Mouse (Mus musculus) MEL (cell line): Measurements from ENCODE around the gene Tgm6.

Source experiments
- CTCF ChIP-seq, 3 experiments: IDR thresholded peaks in 2 of 3; conservative IDR thresholded peaks in 1 of 3; 2 replicates each; pipeline ENCODE4 v1.5.1; 2011 to 2012; ENCODE audit warnings: low read length in 3 of 3, low read depth in 2 of 3, mild to moderate bottlenecking in 2 of 3, improper control_type of control experiment in 1 of 3, inconsistent platforms in 1 of 3, mixed read lengths in 1 of 3, moderate library complexity in 1 of 3; ENCODE audit not compliant: control insufficient read depth in 1 of 3, insufficient read depth in 1 of 3, poor library complexity in 1 of 3, severe bottlenecking in 1 of 3
- E2F4 ChIP-seq: IDR thresholded peaks from 2 replicates; pipeline ENCODE4 v1.6.1; 2011; ENCODE audit warnings: low read depth, low read length, improper control_type of control experiment, borderline replicate concordance
- HCFC1 ChIP-seq: IDR thresholded peaks from 2 replicates; pipeline ENCODE4 v1.6.1; 2012; ENCODE audit warnings: low read depth, mild to moderate bottlenecking, inconsistent platforms, low read length, improper control_type of control experiment, moderate library complexity
- NELFE ChIP-seq: IDR thresholded peaks from 2 replicates; pipeline ENCODE4 v1.6.1; 2011; ENCODE audit warnings: low read depth, low read length, improper control_type of control experiment
- NRF1 ChIP-seq: IDR thresholded peaks from 2 replicates; pipeline ENCODE4 v1.6.1; 2014; ENCODE audit warnings: low read depth, mild to moderate bottlenecking, inconsistent platforms, low read length, improper control_type of control experiment, moderate library complexity; ENCODE audit not compliant: poor library complexity, insufficient read depth, severe bottlenecking
- SIN3A ChIP-seq: IDR thresholded peaks from 2 replicates; pipeline ENCODE4 v1.6.1; 2012; ENCODE audit warnings: low read length, improper control_type of control experiment, inconsistent platforms
- TAL1 ChIP-seq: IDR thresholded peaks from 2 replicates; pipeline ENCODE4 v1.6.1; 2012; ENCODE audit warnings: mild to moderate bottlenecking, inconsistent platforms, low read length, moderate library complexity, mixed read lengths
- TBP ChIP-seq: IDR thresholded peaks from 2 replicates; pipeline ENCODE4 v1.8.0; 2011; ENCODE audit warnings: low read depth, low read length, improper control_type of control experiment
- USF1 ChIP-seq: IDR thresholded peaks from 2 replicates; pipeline ENCODE4 v1.6.1; 2014; ENCODE audit warnings: low read depth, mild to moderate bottlenecking, inconsistent platforms, low read length, improper control_type of control experiment, moderate library complexity
- USF2 ChIP-seq, 2 experiments: IDR thresholded peaks; 2 replicates each; pipeline ENCODE4 v1.6.1; 2011 to 2012; ENCODE audit warnings: improper control_type of control experiment in 2 of 2, low read length in 2 of 2, borderline replicate concordance in 1 of 2, inconsistent platforms in 1 of 2, low read depth in 1 of 2, mild to moderate bottlenecking in 1 of 2; ENCODE audit not compliant: insufficient read depth in 1 of 2

GRCm38 (mm10) chr2:130126073-130126472 is 13.9 kb downstream of the Tgm6 start:
- no peak for TF ChIP-seq CTCF (IDR thresholded peaks at IDR 0.05 in 2 of 3, conservative IDR thresholded peaks at IDR 0.05 in 1 of 3; ENCODE audit: control insufficient read depth in 1 of 3, insufficient read depth in 1 of 3, low read depth in 2 of 3, low read length in 3 of 3, poor library complexity in 1 of 3, severe bottlenecking in 1 of 3)
- no peak for TF ChIP-seq NRF1
- TF ChIP-seq USF1: no peak
- no peak for TF ChIP-seq TBP
- no peak for TF ChIP-seq HCFC1
- no peak for TF ChIP-seq NELFE
- TF ChIP-seq TAL1: no peak
- no peak for TF ChIP-seq E2F4
- TF ChIP-seq USF2 (IDR thresholded peaks at IDR 0.05; ENCODE audit: borderline replicate concordance in 1 of 2, insufficient read depth in 1 of 2, low read depth in 1 of 2, low read length in 2 of 2): no peak
- no peak for TF ChIP-seq SIN3A
